Mouse (Mus musculus): ENCODE results near the gene Fen1. TPM values are rescaled to one million over a fixed set of nuclear protein-coding genes. Genes with fewer than 3 reads are reported as not detected.

The Fen1 gene
- polyA plus RNA-seq, 1 experiment from 2014 or later = 95.6 TPM

DNA sequence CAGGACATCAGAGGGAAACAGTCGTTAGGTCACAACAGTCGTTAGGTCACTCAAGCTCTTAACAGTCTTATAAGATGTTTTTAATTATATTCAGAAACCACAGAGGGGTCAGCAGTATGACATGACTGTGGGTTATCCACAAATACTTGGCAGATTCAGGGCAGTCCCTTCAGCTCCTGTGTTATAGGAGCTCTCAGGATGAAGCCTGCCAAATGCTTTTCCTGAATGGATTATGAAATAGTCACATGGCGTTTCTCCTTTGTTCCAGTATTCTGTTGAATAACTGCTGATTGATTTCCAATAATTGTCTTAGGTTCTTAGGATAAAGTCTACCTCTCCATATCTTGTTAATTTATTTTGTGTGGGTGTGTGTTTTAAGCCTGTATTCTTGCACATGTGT lies 54.8 kb downstream of the Fen1 start:
- H3K4me3 ChIP-seq (ENCODE audit: low read depth, low read length) = no peak overlapping the region
- DNase-seq (ENCODE audit: low spot score) (no peak), ATAC-seq (replicated peaks; ENCODE audit: low FRiP score, low TSS enrichment, low read depth) (no peak)
- 77% methylated on average over 3 of the region's 3 CpGs for WGBS
- no peaks in the 10 kb centered on the region for H3K4me1 ChIP-seq (replicated peaks; ENCODE audit: control insufficient read depth, insufficient read depth, low read length)
- no peaks in the 10 kb centered on the region for H3K9me3 ChIP-seq (ENCODE audit: control insufficient read depth, low read length)
- H3K27ac ChIP-seq (ENCODE audit: low read depth) = no peak overlapping the region
- no peak overlapping the region for H3K4me2 ChIP-seq (ENCODE audit: low read length)
- no peaks in the 10 kb centered on the region for H3K36me3 ChIP-seq (ENCODE audit: control insufficient read depth, insufficient read depth, low read length)
- no peaks in the 10 kb centered on the region for H3K27me3 ChIP-seq (replicated peaks; ENCODE audit: control insufficient read depth, insufficient read depth, low read length)
- H3K9ac ChIP-seq (ENCODE audit: low read length) = no peak overlapping the region

Small RNA genes lying within 50 kb of the gene (microRNA-seq; reads per million reads assigned to microRNA genes)
- gene Mir6993 = 0.68 reads per million

Other genes with a start within 250 kb of the Fen1 start
- 1,450 and 1,529 TPM in 2 replicates for gene Fth1, start 223.6 kb downstream of the Fen1 start, polyA plus RNA-seq (2014; fragmentation: Nextera tagmentation; extraction: Ambion mirVana)
- gene Best1, start 202.5 kb downstream of the Fen1 start, polyA plus RNA-seq (2014; fragmentation: Nextera tagmentation; extraction: Ambion mirVana) = 0.55 and 0.64 TPM in 2 replicates
- 30.0 and 32.7 TPM in 2 replicates for gene Rab3il1, start 202.5 kb downstream of the Fen1 start, polyA plus RNA-seq (2014; fragmentation: Nextera tagmentation; extraction: Ambion mirVana)
- gene Fads3, start 162.6 kb downstream of the Fen1 start, polyA plus RNA-seq (2014; fragmentation: Nextera tagmentation; extraction: Ambion mirVana) = 8.4 and 11.5 TPM in 2 replicates
- 64.2 and 71.4 TPM in 2 replicates for gene Fads2, start 102.4 kb downstream of the Fen1 start, polyA plus RNA-seq (2014; fragmentation: Nextera tagmentation; extraction: Ambion mirVana)
- 134 and 142 TPM in 2 replicates for gene Fads1, start 21.3 kb downstream of the Fen1 start, polyA plus RNA-seq (2014; fragmentation: Nextera tagmentation; extraction: Ambion mirVana)
- 462 and 499 TPM in 2 replicates for gene Tmem258, start 155 bp downstream of the Fen1 start, polyA plus RNA-seq (2014; fragmentation: Nextera tagmentation; extraction: Ambion mirVana)
- 26.0 and 26.3 TPM in 2 replicates for gene Myrf, start 36.6 kb upstream of the Fen1 start, polyA plus RNA-seq (2014; fragmentation: Nextera tagmentation; extraction: Ambion mirVana)
- 4.2 and 4.7 TPM in 2 replicates for gene Dagla, start 100.7 kb upstream of the Fen1 start, polyA plus RNA-seq (2014; fragmentation: Nextera tagmentation; extraction: Ambion mirVana)
- 1.5 TPM in 2 replicates for gene Syt7, start 184.9 kb upstream of the Fen1 start, polyA plus RNA-seq (2014; fragmentation: Nextera tagmentation; extraction: Ambion mirVana)